Mouse (Mus musculus) G1E (cell line): ENCODE measurements around the gene Ankra2.

Experiments used
- CTCF ChIP-seq: IDR thresholded peaks from 2 replicates; pipeline ENCODE4 v1.5.1; 2012; ENCODE audit warnings: low read depth, low read length, inconsistent platforms, mixed read lengths
- POLR2AphosphoS5 ChIP-seq: IDR thresholded peaks from 2 replicates; pipeline ENCODE4 v1.6.1; 2012; ENCODE audit warnings: low read depth, low read length, inconsistent platforms; ENCODE audit not compliant: insufficient replicate concordance
- TAL1 ChIP-seq: conservative IDR thresholded peaks from 2 replicates; pipeline ENCODE4 v1.6.1; 2012; ENCODE audit warnings: low read depth, low read length, inconsistent platforms, mixed read lengths

DNA sequence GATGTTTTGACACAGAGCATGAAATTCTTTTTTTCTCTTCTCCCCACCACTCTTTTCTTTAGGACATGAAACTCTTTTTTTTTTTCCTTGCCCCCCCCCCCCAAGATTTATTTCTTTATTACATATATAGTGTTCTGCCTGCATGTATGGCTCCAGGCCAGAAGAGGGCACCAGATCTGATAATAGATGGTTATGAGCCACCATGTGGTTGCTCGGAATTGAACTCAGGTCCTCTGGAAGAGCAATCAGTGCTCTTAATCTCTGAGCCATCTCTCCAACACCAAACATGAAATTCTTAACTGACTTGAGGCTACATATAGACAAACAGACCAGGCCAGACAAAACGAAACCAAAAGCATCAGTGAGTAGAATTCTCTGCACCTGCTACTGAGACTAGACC is 14.6 kb downstream of the Ankra2 start:
- no peak for TF ChIP-seq CTCF
- no peak for TF ChIP-seq TAL1
- no peak for TF ChIP-seq POLR2AphosphoS5
